ENCODE assay signal across 11 mouse cellular contexts in genomic region chr16:77536314-77536713, GRCm38 (mm10).
DNase-seq lines count a peak whose midpoint lies in the region; ATAC-seq lines count a peak whose summit lies in the region.
"Had no signal": no experiment of that assay in that cellular context is flagged by ENCODE, and none has a peak within 500 bp of the region (broad histone marks: within the 10 kb centered on the region; RNA-seq: fewer than 3 reads in every experiment).

No protein-coding gene starts in this region.

- H3K9me3 ChIP-seq in embryonic facial prominence, embryonic 13.5 days = no peaks in the 10 kb centered on the region
- no peaks in the 10 kb centered on the region for H3K9me3 ChIP-seq in hindbrain, embryonic 10.5 days
- H3K9me3 ChIP-seq in midbrain, embryonic 16.5 days (replicated peaks; ENCODE audit: control insufficient read depth, low read length, poor library complexity, severe bottlenecking) = no peaks in the 10 kb centered on the region
- H3K9me3 ChIP-seq: limb, embryonic 13.5 days had no signal

- no peak overlapping the region for H3K27ac ChIP-seq in embryonic facial prominence, embryonic 13.5 days
- peak overlapping the region; percentile 79 for H3K27ac ChIP-seq in hindbrain, embryonic 10.5 days
- peak overlapping the region; percentile 96 for H3K27ac ChIP-seq in midbrain, embryonic 16.5 days (ENCODE audit: low read length)
- H3K27ac ChIP-seq: gastrocnemius, adult 2 months; limb, embryonic 13.5 days had no signal

- H3K9ac ChIP-seq in embryonic facial prominence, embryonic 13.5 days = no peak overlapping the region
- H3K9ac ChIP-seq in midbrain, embryonic 16.5 days (ENCODE audit: low read depth, low read length) = peak overlapping the region; percentile 58
- H3K9ac ChIP-seq: limb, embryonic 13.5 days had no signal

- no peak for ATAC-seq in embryonic facial prominence, embryonic 13.5 days (ENCODE audit: insufficient number of reproducible peaks, insufficient read depth, low FRiP score, low TSS enrichment, low read depth)
- ATAC-seq in midbrain, embryonic 16.5 days = peak; percentile 81
- no peak for ATAC-seq in erythroblast, adult 5-6 weeks (replicated peaks; ENCODE audit: low FRiP score, poor library complexity, severe bottlenecking)

- 72% methylated on average over 6 of the region's 6 CpGs for WGBS in embryonic facial prominence, embryonic 13.5 days
- WGBS in hindbrain, embryonic 10.5 days = 73% methylated on average over 6 of the region's 6 CpGs
- 11% methylated on average over 6 of the region's 6 CpGs for WGBS in midbrain, embryonic 16.5 days

- no peaks in the 10 kb centered on the region for H3K36me3 ChIP-seq in embryonic facial prominence, embryonic 13.5 days
- H3K36me3 ChIP-seq in hindbrain, embryonic 10.5 days = no peaks in the 10 kb centered on the region
- no peaks in the 10 kb centered on the region for H3K36me3 ChIP-seq in midbrain, embryonic 16.5 days (ENCODE audit: control insufficient read depth, insufficient read depth, low read length)
- H3K36me3 ChIP-seq: limb, embryonic 13.5 days had no signal

- no peak overlapping the region for H3K4me3 ChIP-seq in embryonic facial prominence, embryonic 13.5 days
- H3K4me3 ChIP-seq in hindbrain, embryonic 10.5 days = peak overlapping the region; percentile 26
- peak overlapping the region; percentile 34 for H3K4me3 ChIP-seq in midbrain, embryonic 16.5 days (ENCODE audit: low read depth, low read length)
- H3K4me3 ChIP-seq: limb, embryonic 13.5 days had no signal

- DNase-seq in layer of hippocampus, adult 9-11 months = peak; percentile 14
- DNase-seq in layer of hippocampus, adult 9-10 months (ENCODE audit: low spot score) = no peak
- no peak for DNase-seq in hindbrain, embryonic 10.5 days (ENCODE audit: low spot score)
- no peak for DNase-seq in MN1 (ENCODE audit: low spot score)
- DNase-seq: adrenal gland, adult 8-10 months; gastrocnemius, adult 2 months; lung, postnatal 36 days had no signal

- peaks cover 4% of the 10 kb centered on the region; the same call in 1 of the 2 replicates for H3K4me1 ChIP-seq in embryonic facial prominence, embryonic 13.5 days
- peaks cover 11% of the 10 kb centered on the region for H3K4me1 ChIP-seq in hindbrain, embryonic 10.5 days (replicated peaks)
- H3K4me1 ChIP-seq in midbrain, embryonic 16.5 days (ENCODE audit: control insufficient read depth, insufficient read depth, low read length) = peaks cover 11% of the 10 kb centered on the region
- H3K4me1 ChIP-seq: limb, embryonic 13.5 days had no signal

- no peaks in the 10 kb centered on the region for H3K27me3 ChIP-seq in embryonic facial prominence, embryonic 13.5 days
- H3K27me3 ChIP-seq in hindbrain, embryonic 10.5 days (ENCODE audit: insufficient read depth, poor library complexity, severe bottlenecking) = no peaks in the 10 kb centered on the region
- H3K27me3 ChIP-seq in midbrain, embryonic 16.5 days (ENCODE audit: control insufficient read depth, insufficient read depth, low read depth, low read length) = no peaks in the 10 kb centered on the region
- H3K27me3 ChIP-seq: limb, embryonic 13.5 days had no signal

- H3K4me2 ChIP-seq in embryonic facial prominence, embryonic 13.5 days = peak overlapping the region; percentile 7; the same call in 1 of the 2 replicates
- H3K4me2 ChIP-seq in midbrain, embryonic 16.5 days (ENCODE audit: low read length) = peak overlapping the region; percentile 61
- H3K4me2 ChIP-seq: limb, embryonic 13.5 days had no signal
